Mouse (Mus musculus) spleen, adult 2 months (tissue): ENCODE results near the gene Tex14.

Source experiments
- CTCF ChIP-seq: fragments of 200-500 bp; IDR thresholded peaks from 2 replicates; pipeline ENCODE4 v1.5.1; 2011; ENCODE audit warnings: mild to moderate bottlenecking, inconsistent platforms; ENCODE audit not compliant: insufficient read depth, insufficient read length, insufficient replicate concordance; ENCODE audit errors: extremely low read depth
- POLR2A ChIP-seq: fragments of 200-500 bp; IDR thresholded peaks from 2 replicates; pipeline ENCODE4 v1.6.1; 2011; ENCODE audit warnings: low read depth, low read length, inconsistent platforms

- TF ChIP-seq POLR2A (no peak), CTCF (no peak)
These were observed 119.9 kb downstream of the Tex14 start for GRCm38 (mm10) chr11:87524780-87525179.
